Mouse (Mus musculus) neutrophil, adult 5-6 weeks (primary cell): ENCODE results near the gene Tubgcp2. TPM values are rescaled to one million over a fixed set of nuclear protein-coding genes. Genes with fewer than 3 reads are reported as not detected.

Experiments
- ATAC-seq: fragments of 151-379, 151-347 bp; 2 replicates; pipeline ENCODE4 v1.8.0; 2017; ENCODE audit warnings: mild to moderate bottlenecking, moderate TSS enrichment; ENCODE audit not compliant: insufficient number of reproducible peaks, poor library complexity, low FRiP score, severe bottlenecking; ENCODE audit errors: extremely low read depth
- total RNA-seq: library from RNA; stranded (forward); fragments of 200-1000 nt; gene quantifications from 2 replicates; pipeline ENCODE4 v1.2.3, GENCODE M21; 2017

Gene Tubgcp2
- total RNA-seq, 1 experiment from 2014 or later, result 16.8 TPM

DNA sequence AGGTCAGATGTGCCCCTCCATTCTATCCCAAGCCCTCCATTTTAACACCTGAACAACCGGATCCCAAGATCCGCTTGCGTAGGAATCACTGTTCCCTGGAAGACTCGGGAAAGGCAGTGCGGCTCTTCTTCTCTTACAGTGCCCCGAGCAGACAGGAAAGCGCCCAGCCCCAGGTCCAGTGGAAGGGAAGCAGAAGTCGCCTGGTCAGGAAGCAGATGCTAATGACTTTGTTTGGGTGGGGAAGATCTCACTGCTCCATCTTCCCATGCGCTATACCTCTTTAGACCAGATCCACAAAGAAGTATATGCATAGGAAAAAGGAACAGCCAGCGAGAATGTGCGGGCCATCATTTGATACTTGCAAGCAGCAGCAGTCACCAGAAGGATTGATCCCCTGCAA is 79.0 kb downstream of the Tubgcp2 start:
- ATAC-seq, result no peak

DNA sequence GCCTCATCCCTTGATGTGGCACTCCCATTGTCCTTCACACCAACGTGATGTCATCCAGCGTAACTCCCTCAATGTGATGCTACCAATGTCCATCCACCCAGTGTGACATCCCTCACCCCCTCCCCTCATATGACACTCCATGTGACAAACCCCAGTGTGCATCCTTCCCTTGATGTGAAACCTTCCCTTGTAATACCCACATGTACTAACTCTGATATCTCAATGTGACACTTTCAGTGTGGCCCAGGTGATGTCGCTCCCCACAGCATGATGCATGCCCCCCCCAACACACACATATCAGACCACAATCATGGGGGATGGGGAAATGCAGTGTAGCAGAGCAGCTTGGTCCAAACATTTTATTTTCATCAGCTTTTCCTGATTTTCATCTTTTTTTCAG is 79.8 kb downstream of the Tubgcp2 start:
- ATAC-seq, result no peak

DNA sequence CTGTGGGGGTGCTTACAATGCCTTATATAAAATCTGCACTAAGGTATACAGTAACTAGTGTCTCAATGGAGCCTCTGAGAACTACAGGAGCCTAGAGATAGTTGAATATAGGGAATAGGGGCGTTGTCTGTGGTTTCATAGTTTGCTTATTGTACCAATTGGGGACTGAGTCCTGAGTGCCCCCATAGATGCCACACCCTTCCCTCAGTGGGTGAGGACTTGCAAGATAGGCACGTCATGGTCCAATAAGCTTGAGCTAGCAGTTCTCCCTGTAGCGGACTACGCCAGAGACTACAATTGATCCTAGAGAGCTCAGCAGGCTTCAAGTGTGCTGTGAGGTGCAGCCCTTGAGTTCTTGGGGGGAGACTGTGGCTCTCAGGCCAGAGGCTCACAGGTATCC is 81.0 kb downstream of the Tubgcp2 start:
- no peak for ATAC-seq

DNA sequence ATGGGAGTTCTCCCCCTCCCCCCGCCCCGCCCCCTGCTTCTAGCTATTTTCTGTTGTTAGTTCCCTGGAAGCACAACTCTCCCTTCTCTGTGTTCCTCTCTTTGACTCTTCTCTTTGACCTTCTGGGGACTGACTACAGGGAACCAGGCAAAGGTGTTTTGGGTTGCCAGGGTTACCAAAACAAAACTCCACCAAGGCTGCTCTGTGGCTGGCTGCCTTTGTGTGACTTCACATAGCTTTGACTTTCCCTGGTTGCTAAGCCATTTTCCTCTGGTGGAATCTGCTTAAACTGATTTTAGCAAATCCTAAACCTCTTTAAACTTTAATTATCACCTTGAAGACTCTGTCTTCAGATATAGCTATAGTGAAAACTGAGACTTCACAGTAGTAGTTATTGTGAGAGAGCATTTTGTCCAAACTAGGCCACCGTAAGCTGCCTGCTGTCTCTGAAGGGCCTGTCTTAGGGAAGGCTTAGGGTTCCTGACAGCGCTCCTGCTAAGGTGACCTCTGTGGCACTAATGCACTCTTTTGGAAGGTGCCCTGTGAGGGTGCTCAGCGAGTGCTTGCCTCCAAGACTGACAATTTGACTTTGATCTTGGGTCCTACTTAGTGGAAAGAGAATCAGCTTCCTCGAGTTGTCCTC is 84.4 kb downstream of the Tubgcp2 start:
- no peak for ATAC-seq

DNA sequence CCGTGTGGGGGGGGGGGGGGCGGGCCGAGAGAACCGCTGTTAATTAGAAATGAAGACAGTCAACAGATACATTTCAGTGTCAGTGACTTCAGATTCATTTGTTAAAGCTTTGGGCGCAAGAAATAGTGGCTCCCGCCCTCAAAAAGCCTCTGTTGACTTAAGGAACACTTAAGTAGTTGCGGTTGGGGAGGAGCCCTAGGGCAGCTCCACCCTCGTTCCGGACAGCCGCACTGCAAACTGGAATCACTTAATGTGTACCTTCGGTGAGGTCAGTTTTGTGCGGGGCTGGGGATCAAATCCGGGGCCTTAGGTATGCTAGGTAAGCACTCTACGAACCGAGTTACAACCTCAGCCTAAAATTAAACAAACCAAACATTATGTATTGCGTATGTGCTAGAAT is 85.4 kb downstream of the Tubgcp2 start:
- ATAC-seq, result peak; percentile 49

DNA sequence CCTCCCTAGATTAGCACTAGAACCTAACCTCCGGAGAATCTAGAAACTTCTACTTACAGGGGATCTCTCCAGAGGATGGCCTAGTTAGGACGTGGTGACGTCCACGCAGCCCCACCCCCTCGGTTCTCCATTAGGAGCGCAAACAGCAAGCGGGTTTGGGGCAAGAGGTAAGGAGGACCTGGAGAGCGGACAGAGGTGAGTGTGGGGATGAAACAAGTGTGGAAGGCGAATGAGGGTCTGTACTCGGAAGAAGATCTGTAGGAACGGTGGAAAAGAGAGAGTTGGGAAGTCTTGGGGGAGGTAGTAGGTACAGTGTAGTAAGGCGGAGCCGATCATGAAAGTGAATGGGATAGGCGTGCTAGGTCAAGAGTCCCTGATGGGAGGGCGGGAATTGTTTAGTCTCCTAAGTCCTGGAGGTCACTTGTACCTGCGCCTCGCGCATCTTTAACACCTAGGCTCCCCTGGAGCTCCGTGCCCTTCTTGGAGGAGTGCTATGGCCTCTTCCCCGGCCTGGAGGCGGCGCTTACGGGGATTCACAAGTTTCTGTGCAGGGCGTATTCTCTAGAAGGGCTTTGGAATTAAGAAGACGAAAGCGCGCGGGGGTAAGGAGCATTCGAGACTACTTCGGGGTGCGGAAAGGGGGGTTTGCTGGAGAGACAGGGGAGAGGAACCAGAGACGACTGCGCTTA is 86.0 kb downstream of the Tubgcp2 start:
- peak; percentile 44 for ATAC-seq

DNA sequence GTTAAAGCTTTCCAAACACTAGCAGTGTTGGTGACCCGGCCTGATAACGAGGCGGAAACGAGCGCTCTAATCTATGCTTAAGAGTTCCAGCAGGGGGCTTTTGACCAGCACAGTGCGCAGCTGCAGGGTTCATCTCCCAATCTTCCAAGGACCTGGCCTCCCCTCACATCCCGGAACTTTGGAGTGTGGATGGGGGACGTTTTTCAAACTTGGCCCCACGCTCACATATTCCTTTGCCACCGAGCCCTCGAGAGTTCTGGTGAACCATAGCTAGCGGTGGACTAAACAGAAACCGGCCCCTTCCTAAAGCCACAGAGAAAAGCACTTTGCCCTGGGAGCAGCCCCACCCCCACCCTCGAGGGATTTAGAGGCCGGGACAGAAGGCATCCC is 86.6 kb downstream of the Tubgcp2 start:
- ATAC-seq, result peak; percentile 47; the same call in 1 of the 2 replicates

DNA sequence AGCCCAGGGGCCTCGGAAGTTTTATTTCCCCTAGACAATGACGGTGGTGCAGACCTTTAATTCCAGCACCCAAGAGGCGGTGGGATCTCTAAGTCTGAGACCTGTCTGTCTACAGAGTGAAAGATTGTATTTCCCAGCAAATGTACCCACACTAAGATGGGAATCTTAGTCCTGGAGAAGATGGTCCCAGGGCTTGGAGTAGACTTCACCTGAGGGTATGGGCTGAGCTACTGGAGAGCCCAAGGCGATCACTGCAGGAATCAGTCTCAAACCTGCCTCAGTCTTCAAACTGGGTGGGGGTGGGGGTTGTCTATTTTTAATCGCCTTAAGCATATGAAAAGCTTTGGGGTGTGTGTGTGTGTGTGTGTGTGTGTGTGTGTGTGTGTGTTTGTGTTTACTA is 90.4 kb downstream of the Tubgcp2 start:
- no peak for ATAC-seq

Other genes with a start within 250 kb of the Tubgcp2 start
- gene Adgra1, start 202.5 kb downstream of the Tubgcp2 start, total RNA-seq, result not detected in 2 replicates
- gene Kndc1, start 142.0 kb downstream of the Tubgcp2 start, total RNA-seq, result not detected in 2 replicates
- gene Utf1, start 92.9 kb downstream of the Tubgcp2 start, total RNA-seq, result not detected in 2 replicates
- 2.2 TPM in 2 replicates for gene 6430531B16Rik, start 57.9 kb downstream of the Tubgcp2 start, total RNA-seq
- gene Adam8, start 44.1 kb downstream of the Tubgcp2 start, total RNA-seq, result 217 and 224 TPM in 2 replicates
- gene Zfp511, start 278 bp downstream of the Tubgcp2 start, total RNA-seq, result 22.7 and 27.9 TPM in 2 replicates
- gene Msx3, start 12.4 kb upstream of the Tubgcp2 start, total RNA-seq, result not detected in 2 replicates
- gene Caly, start 45.9 kb upstream of the Tubgcp2 start, total RNA-seq, result not detected in 2 replicates
- gene Prap1, start 56.7 kb upstream of the Tubgcp2 start, total RNA-seq, result not detected in 2 replicates
- gene Fuom, start 65.8 kb upstream of the Tubgcp2 start, total RNA-seq, result 1.9 TPM in 1 of 2 replicates, not detected in the other
- gene Paox, start 79.1 kb upstream of the Tubgcp2 start, total RNA-seq, result 2.2 and 4.9 TPM in 2 replicates
- gene Echs1, start 79.8 kb upstream of the Tubgcp2 start, total RNA-seq, result 20.0 and 45.2 TPM in 2 replicates
- gene Mtg1, start 100.9 kb upstream of the Tubgcp2 start, total RNA-seq, result 5.0 and 13.8 TPM in 2 replicates
- not detected in 2 replicates for gene Sprn, start 118.2 kb upstream of the Tubgcp2 start, total RNA-seq
- not detected in 2 replicates for gene Olfr522, start 128.1 kb upstream of the Tubgcp2 start, total RNA-seq
- gene Olfr523, start 136.5 kb upstream of the Tubgcp2 start, total RNA-seq, result 0.23 TPM in 1 of 2 replicates, not detected in the other
- gene Olfr524, start 169.3 kb upstream of the Tubgcp2 start, total RNA-seq, result not detected in 2 replicates
- 0.47 and 1.6 TPM in 2 replicates for gene Cd163l1, start 181.6 kb upstream of the Tubgcp2 start, total RNA-seq
- 4.4 and 4.7 TPM in 2 replicates for gene 5830411N06Rik, start 210.6 kb upstream of the Tubgcp2 start, total RNA-seq